Mouse (Mus musculus) embryonic fibroblast, embryonic 13.5 days (primary cell): ENCODE measurements around the gene Ctrc.

Source experiments
- CTCF ChIP-seq: IDR thresholded peaks from 2 replicates; pipeline ENCODE4 v1.5.1; 2011; ENCODE audit warnings: mild to moderate bottlenecking, control low read depth, low read length, moderate library complexity, borderline replicate concordance; ENCODE audit not compliant: insufficient read depth
- POLR2A ChIP-seq: IDR thresholded peaks from 2 replicates; pipeline ENCODE4 v1.6.1; 2011; ENCODE audit warnings: low read depth, mild to moderate bottlenecking, control low read depth, low read length, moderate library complexity

DNA sequence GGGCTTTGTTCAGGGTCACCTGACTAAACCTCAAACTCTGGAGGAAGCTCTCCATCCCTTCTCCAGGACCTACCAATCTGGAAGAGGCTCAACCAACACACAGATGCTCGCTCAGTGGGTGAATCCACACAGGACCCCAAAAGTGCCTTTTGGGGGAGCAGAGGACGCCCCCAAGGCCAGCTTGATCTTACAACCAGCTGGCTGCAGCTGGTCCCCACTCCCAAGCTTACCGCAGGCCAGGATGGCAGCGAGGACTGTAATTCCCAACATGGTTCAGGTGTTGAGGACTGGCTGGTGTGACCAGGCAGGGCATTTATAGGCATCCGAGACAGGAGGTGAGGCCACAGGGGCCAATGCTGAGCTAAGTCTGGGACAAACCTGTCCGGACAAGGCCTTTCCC, at the start of gene Ctrc:
- TF ChIP-seq POLR2A (no peak), CTCF (no peak)
